Mouse (Mus musculus) heart, embryonic 10.5 days (tissue): Measurements from ENCODE around the gene Tubd1. TPM values are rescaled to one million over a fixed set of nuclear protein-coding genes. Genes with fewer than 3 reads are reported as not detected.

ENCODE experiments used
- DNase-seq: peaks from one replicate; pipeline ENCODE4 v3.0.0-alpha.2; 2017; ENCODE audit warnings: low spot score
- H3K27ac ChIP-seq: fragments of 300-500 bp; sonication (generic); 2 replicates; pipeline ENCODE4 v1.5.1; 2016; ENCODE audit warnings: mild to moderate bottlenecking
- H3K27me3 ChIP-seq: fragments of 300-500 bp; sonication (generic); 2 replicates; pipeline ENCODE4 v1.6.1; 2016; ENCODE audit warnings: mild to moderate bottlenecking; ENCODE audit not compliant: poor library complexity, insufficient read depth, severe bottlenecking
- H3K36me3 ChIP-seq: fragments of 300-500 bp; sonication (generic); 2 replicates; pipeline ENCODE4 v1.6.1; 2016; ENCODE audit warnings: mild to moderate bottlenecking, moderate library complexity
- H3K4me1 ChIP-seq: fragments of 300-500 bp; sonication (generic); 2 replicates; pipeline ENCODE4 v1.6.1; 2016; ENCODE audit warnings: mild to moderate bottlenecking
- H3K4me3 ChIP-seq: fragments of 300-500 bp; sonication (generic); 2 replicates; pipeline ENCODE4 v1.5.1; 2016; ENCODE audit warnings: mild to moderate bottlenecking, moderate library complexity
- H3K9me3 ChIP-seq: fragments of 300-500 bp; sonication (generic); 2 replicates; pipeline ENCODE4 v1.6.1; 2016; ENCODE audit warnings: mild to moderate bottlenecking, moderate library complexity
- WGBS: fragments of 180-500 bp; shearing (Covaris S2); methylation state at CpG from one replicate; pipeline ENCODE4 v1.1.7; 2016; 5-methylcytosine and 5-hydroxymethylcytosine counted together
- polyA plus RNA-seq: library from polyadenylated mRNA; unstranded; fragments of >200 nt; fragmentation: Nextera tagmentation; extraction: Ambion mirVana; gene quantifications from 2 replicates; pipeline ENCODE4 v1.2.1, GENCODE M21; 2016

The Tubd1 gene
- polyA plus RNA-seq, 1 experiment from 2014 or later, result 11.8 TPM

DNA sequence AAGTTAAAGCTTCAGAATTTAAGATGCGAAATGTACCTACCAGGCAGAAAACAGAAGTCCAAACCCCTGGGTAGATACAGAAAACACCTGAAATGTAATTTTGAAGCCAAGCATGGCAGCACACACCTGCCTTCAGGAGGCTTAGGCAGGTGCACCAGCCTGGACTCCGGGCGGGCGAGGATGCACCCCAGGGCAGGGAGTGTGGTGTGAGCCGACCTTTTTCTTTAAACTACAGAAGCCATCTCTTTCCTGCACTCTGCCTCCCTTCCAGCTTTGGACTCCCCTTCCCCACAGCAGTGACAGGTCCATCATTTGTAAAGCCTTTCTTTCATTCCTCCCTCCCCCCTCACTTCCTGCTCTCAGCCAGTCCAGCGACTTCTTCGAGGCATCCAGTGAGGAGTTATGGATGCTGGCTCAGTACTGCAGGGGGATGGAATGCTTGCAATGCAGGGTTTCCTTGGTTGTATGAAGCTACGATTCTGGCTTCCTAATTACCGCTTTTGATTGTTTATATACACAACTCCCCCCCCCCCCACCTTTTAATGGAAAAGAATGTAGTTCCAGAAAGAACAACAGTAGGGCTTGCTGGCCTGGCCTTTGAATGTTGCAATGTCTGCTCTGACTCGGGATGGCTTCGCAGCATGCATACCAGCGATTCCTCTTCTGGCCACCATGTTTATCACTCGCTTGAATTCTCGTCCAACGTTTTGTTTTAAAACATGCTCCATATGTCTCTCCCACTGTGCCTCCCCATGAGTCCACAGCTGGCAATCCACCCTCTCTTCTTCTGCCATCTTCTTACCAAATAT is 26.5 kb downstream of the Tubd1 start:
- no peak for DNase-seq
- no peaks in the 10 kb centered on the region for H3K9me3 ChIP-seq
- H3K36me3 ChIP-seq, result 0 out of 2 replicates have a peak, but pooled peaks cover 5% of the 10 kb centered on the region
- peak overlapping the region; percentile 73 for H3K27ac ChIP-seq
- H3K27me3 ChIP-seq, result no peaks in the 10 kb centered on the region
- peaks cover 27% of the 10 kb centered on the region for H3K4me1 ChIP-seq
- H3K4me3 ChIP-seq, result peak overlapping the region; percentile 32; the same call in 1 of the 2 replicates
- 44% methylated on average over 15 of the region's 15 CpGs for WGBS

DNA sequence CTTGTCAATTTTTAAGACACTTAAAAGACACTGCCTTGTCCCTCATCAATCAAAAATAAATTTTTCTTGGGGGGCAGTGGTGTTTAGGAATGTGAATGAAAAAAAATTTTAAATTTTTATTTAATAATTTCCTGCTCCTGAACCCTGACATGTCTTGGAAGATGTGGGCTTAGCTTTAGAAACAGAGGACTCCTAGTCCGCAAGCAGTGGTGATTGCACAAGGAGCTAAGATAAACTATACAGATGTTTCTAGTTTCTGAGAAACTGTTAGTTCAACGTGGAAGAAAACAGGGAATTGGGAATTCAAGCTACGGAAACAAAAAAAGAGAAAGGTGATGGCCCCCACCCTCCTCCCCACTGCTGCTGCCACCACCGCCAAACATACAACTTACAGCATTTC is 27.1 kb downstream of the Tubd1 start:
- Histone ChIP-seq H3K27ac (peak overlapping the region; percentile 73), H3K4me3 (no peak overlapping the region), H3K27me3 (no peaks in the 10 kb centered on the region), H3K9me3 (no peaks in the 10 kb centered on the region), H3K36me3 (0 out of 2 replicates have a peak, but pooled peaks cover 5% of the 10 kb centered on the region), H3K4me1 (peaks cover 33% of the 10 kb centered on the region)
- no peak for DNase-seq
- 70% methylated on average over 4 of the region's 4 CpGs for WGBS

GRCm38 (mm10) chr11:86572623-86573022 is 27.8 kb downstream of the Tubd1 start:
- Histone ChIP-seq H3K27me3 (no peaks in the 10 kb centered on the region), H3K9me3 (no peaks in the 10 kb centered on the region), H3K4me1 (peaks cover 40% of the 10 kb centered on the region), H3K27ac (no peak overlapping the region), H3K36me3 (no peaks in the 10 kb centered on the region), H3K4me3 (no peak overlapping the region)
- DNase-seq, result no peak
- WGBS, result 66% methylated on average over 2 of the region's 2 CpGs

DNA sequence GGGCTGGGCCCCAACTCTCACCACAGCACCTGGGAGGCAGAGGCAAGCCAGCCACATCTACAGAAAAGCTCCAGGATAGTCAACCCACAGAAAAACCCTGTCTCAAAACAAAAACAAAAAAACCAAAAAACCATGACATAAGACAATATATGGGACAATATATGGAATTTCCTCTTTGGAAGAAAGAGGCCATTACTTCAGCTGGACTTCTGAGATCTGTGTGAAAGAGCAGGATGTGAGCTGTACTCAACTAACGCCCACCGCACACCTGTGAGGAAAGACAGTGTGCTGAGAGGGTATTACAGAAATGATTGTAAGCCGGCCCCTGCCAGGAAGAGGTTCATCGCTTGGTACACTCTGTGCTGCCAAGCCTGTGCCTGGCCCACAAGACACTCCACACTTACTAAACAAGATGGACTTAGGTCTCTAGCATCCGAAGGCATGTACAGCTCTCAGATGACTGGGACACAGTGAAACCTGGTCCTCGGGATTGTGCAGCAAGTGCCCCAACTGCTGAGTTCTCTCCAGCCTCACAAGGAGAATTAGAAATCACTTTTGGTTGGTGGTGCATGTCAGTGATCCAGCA is 28.9 kb downstream of the Tubd1 start:
- peaks cover 48% of the 10 kb centered on the region for H3K4me1 ChIP-seq
- WGBS, result 87% methylated on average over 6 of the region's 6 CpGs
- no peak for DNase-seq
- H3K27me3 ChIP-seq, result no peaks in the 10 kb centered on the region
- H3K27ac ChIP-seq, result no peak overlapping the region
- H3K9me3 ChIP-seq, result no peaks in the 10 kb centered on the region
- no peaks in the 10 kb centered on the region for H3K36me3 ChIP-seq
- no peak overlapping the region for H3K4me3 ChIP-seq

DNA sequence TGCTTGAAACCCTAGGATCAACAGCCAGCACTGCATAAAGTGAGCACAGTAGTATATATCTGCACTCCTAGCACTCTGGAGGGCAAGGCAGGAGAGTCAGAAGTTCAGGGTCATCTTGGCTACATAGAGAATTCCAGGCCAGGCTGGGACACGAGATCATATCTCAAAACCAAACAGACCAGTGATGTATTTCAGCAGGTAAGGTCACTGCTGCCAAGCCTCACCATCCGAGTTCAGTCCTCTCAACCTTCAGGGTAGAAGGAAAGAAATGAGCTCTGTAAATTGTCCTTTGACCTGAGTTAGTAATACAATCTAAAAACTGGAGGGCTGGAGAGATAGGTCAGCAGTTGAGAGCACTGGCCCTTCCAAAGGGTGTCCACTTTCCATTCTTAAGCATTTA is 29.6 kb downstream of the Tubd1 start:
- peaks cover 54% of the 10 kb centered on the region for H3K4me1 ChIP-seq
- no peaks in the 10 kb centered on the region for H3K9me3 ChIP-seq
- WGBS, result 49% methylated on average over 2 of the region's 2 CpGs
- H3K27me3 ChIP-seq, result no peaks in the 10 kb centered on the region
- no peaks in the 10 kb centered on the region for H3K36me3 ChIP-seq
- no peak for DNase-seq
- no peak overlapping the region for H3K27ac ChIP-seq
- no peak overlapping the region for H3K4me3 ChIP-seq

DNA sequence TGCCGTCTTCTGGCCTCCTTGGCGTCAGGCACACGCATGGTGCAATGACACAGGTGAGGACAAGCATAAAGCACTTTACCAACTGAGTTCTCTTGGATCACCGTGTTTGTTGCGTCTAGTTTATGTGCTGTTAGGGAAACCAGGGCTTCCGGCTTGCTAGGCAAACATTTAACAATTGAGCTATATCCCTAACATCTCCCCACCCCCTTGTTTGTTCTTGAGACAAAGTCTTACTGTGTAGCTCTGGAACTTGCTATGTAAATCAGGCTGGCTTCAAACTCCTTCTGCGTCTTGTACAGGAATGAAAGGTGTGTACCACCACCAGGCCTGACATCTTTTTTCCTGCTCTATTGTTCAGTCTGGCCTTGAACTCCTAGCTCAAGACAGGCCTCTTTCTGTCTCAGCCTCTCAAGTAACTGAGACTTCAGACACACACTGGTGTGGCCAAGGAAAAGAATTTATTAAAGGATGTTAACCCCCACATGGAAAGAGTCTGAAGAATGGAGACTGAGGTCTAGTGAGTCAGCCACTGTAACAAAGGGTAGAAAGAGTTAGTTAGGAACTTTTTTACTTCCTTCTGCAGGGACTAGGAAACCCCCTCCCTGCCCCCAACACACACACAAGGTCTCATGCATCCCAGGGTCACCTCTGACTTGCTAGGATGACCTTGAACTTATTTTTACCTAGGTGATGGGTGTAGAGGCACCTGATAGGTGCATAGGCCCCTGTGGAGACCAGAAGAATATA is 31.0 kb downstream of the Tubd1 start:
- WGBS, result 87% methylated on average over 7 of the region's 7 CpGs
- no peaks in the 10 kb centered on the region for H3K27me3 ChIP-seq
- no peak for DNase-seq
- H3K27ac ChIP-seq, result peak overlapping the region; percentile 3; the same call in 1 of the 2 replicates
- peaks cover 48% of the 10 kb centered on the region for H3K4me1 ChIP-seq
- H3K4me3 ChIP-seq, result no peak overlapping the region
- H3K36me3 ChIP-seq, result no peaks in the 10 kb centered on the region
- H3K9me3 ChIP-seq, result no peaks in the 10 kb centered on the region

GRCm38 (mm10) chr11:86577231-86577630 is 32.4 kb downstream of the Tubd1 start:
- Histone ChIP-seq H3K27ac (peak overlapping the region; percentile 77), H3K36me3 (no peaks in the 10 kb centered on the region), H3K27me3 (no peaks in the 10 kb centered on the region), H3K4me1 (peaks cover 47% of the 10 kb centered on the region), H3K4me3 (no peak overlapping the region), H3K9me3 (no peaks in the 10 kb centered on the region)
- 43% methylated on average over 4 of the region's 4 CpGs for WGBS
- DNase-seq, result no peak

GRCm38 (mm10) chr11:86578106-86578808 is 33.5 kb downstream of the Tubd1 start:
- H3K27me3 ChIP-seq, result no peaks in the 10 kb centered on the region
- whole genome bisulfite sequencing, result 72% methylated on average over 6 of the region's 6 CpGs
- H3K4me1 ChIP-seq, result peaks cover 47% of the 10 kb centered on the region
- no peak for DNase-seq
- H3K36me3 ChIP-seq, result no peaks in the 10 kb centered on the region
- no peak overlapping the region for H3K4me3 ChIP-seq
- no peaks in the 10 kb centered on the region for H3K9me3 ChIP-seq
- peak overlapping the region; percentile 77 for H3K27ac ChIP-seq

GRCm38 (mm10) chr11:86578809-86579730 is 34.3 kb downstream of the Tubd1 start:
- peaks cover 47% of the 10 kb centered on the region for H3K4me1 ChIP-seq
- H3K4me3 ChIP-seq, result no peak overlapping the region
- H3K9me3 ChIP-seq, result no peaks in the 10 kb centered on the region
- H3K27ac ChIP-seq, result peak overlapping the region; percentile 31; the same call in 1 of the 2 replicates
- 66% methylated on average over 25 of the region's 25 CpGs for WGBS
- no peaks in the 10 kb centered on the region for H3K36me3 ChIP-seq
- DNase-seq, result no peak
- no peaks in the 10 kb centered on the region for H3K27me3 ChIP-seq

DNA sequence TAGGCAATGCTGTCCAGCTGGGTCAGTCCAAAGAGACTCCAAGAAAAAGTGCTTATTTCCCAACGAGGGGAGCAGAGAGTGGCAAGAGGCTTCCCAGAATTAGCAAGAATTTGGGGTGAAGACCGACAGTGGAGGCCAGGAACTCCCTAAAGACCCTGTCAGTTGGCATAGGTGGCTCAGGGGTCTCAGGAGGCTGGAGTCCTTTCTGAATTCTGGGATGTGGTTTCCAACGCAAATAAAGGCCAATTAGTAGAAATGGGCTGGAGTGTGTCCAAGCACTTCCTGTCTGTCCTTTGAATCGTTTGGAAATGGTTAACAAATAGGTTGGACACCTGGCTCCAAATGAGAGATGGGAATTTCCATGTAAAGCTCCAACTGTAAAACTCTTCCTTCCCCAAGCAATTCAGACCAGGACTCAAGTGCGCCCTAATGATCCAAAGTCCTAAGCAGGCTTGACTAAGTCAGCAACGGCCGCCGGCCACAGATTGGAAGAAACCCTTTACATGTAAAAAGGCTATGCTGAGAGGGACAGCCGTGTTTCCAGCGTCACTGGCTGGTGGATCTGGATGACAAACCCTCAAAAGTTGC is 35.0 kb downstream of the Tubd1 start:
- no peak for DNase-seq

GRCm38 (mm10) chr11:86580319-86581113 is 35.7 kb downstream of the Tubd1 start:
- H3K27ac ChIP-seq, result peak overlapping the region; percentile 77; the same call in 1 of the 2 replicates
- H3K36me3 ChIP-seq, result no peaks in the 10 kb centered on the region
- no peaks in the 10 kb centered on the region for H3K9me3 ChIP-seq
- H3K4me1 ChIP-seq, result peaks cover 50% of the 10 kb centered on the region
- no peaks in the 10 kb centered on the region for H3K27me3 ChIP-seq
- 84% methylated on average over 9 of the region's 9 CpGs for WGBS
- no peak overlapping the region for H3K4me3 ChIP-seq
- DNase-seq, result no peak

More for the DNA sequence above, 35.0 kb downstream of the Tubd1 start:
- H3K9me3 ChIP-seq, result no peaks in the 10 kb centered on the region
- WGBS, result 84% methylated on average over 10 of the region's 10 CpGs
- H3K27ac ChIP-seq, result no peak overlapping the region
- H3K4me1 ChIP-seq, result peaks cover 47% of the 10 kb centered on the region
- H3K36me3 ChIP-seq, result no peaks in the 10 kb centered on the region
- H3K4me3 ChIP-seq, result no peak overlapping the region
- no peaks in the 10 kb centered on the region for H3K27me3 ChIP-seq
